Mouse (Mus musculus): ENCODE data around the gene Lsamp.

GRCm38 (mm10) chr16:42168292-42168691, 2184.1 kb downstream of the Lsamp start:
- TF ChIP-seq EP300 (IDR thresholded peaks at IDR 0.05): no peak
- TF ChIP-seq CTCF (IDR thresholded peaks at IDR 0.05): no peak
